Mouse (Mus musculus) neural tube, embryonic 10.5 days (tissue): ENCODE results near the gene Tspan11.
A peak's percentile ranks its signal among the peaks of the same experiment; 100 is the strongest.

ENCODE experiments used
- DNase-seq: peaks from one replicate; pipeline ENCODE4 v3.0.0-alpha.2; 2017; ENCODE audit warnings: low spot score; ENCODE audit errors: extremely low spot score

Tspan11 gene

DNA sequence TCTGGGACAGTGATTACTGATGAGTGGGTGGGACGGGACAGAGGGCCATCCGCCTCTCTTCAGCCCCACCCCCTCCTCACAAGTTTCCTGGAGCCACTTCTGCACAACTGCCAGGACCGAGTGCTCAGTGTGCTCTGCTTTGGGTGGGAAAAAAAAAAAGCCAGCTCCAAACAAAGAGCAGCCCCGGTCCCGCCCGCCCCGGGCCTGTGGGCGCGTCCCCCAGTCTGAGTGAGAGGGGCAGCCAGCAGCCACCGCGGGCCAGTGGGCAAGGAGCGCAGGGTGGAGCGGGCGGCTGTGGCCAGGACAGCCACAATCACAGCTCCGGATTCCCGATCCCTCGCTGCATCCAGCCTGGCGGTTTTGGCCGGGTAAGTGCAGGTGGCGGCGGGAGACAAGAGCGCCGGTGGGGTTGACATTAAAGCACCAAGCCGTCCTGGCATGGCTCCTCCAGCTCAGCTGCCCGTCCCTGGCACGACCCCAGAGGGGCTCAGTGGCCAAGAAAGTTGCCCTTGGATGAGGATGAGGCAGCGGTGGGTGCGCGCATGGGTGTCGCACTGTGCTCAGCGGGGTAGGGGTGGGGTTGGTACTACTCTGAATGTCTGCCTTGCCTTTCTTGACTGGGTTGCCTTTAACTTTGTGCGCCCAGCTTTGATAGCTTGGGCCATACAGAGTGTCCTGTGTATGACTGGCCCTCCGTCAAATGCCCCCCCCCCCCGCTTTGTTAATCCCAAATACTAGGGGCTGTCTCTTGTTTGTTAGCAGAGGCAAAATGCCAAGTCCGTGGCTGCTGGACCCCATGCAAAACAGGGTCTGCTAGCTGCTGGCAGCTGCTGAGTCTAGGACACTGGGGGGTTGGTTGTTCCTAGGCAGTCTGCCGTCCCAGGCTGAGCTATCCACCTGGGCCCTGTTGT lies at the start of gene Tspan11:
Gene Tspan11 (plus strand): TSS at position 79 of the 911 bp plus-strand sequence.
- DNase-seq: peak; percentile 62

DNA sequence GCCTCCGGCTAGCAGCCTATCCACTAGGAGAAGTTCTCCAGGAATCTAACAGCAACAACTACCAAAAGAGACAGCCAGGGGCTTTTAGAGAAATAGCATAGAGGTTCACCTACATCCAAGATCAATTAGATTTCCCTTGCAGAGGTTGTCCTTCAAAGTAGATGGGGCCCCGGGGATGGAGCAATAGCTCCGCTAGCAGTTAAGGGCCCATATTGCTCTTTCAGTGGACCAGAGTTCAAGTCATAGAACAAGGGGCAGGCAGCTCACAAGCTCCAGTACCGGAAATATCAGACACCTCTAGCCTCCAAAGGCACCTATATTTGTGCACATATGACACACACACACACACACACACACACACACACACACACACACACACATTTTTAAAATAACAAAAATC lies 49.5 kb upstream of the Tspan11 start:
- DNase-seq: no peak

DNA sequence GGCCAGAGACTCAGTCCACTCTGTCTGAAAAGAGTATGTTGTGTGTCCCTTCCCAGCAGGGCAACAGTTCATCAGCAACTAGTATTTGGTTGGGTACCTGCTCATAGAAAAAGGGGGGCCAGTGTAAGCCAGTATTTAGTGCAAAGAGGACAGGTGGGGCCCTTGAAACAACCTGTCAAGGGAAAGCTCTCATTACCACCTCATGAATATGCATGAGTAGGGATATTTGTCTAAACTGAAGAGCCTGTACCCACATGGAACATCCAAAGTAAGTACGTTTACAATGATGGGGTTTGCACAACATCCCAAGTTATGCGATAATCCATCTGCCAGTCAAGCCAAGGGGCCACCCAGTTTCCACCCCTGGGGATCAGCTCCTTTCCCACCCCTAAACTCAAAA lies 47.9 kb upstream of the Tspan11 start:
- no peak for DNase-seq

DNA sequence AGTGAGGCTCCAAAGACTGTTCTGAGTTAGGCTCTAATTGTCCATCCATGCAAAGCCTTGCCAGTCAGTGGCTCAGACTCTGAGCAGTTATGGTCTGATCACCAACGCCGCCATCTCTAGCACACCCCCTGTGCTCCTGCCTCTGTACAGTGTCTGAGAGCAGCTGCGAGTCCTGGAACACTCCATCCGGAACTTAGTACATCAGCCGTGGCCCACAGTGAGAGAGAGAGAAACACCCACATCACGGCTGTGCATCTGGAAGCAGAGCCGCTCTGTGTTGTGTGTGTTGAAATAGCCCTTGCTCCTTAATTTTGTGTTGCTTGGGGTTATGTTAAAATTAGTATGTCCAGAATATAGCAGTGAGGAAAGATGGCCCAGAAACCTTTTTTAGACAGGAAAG lies 47.2 kb upstream of the Tspan11 start:
- DNase-seq: no peak

DNA sequence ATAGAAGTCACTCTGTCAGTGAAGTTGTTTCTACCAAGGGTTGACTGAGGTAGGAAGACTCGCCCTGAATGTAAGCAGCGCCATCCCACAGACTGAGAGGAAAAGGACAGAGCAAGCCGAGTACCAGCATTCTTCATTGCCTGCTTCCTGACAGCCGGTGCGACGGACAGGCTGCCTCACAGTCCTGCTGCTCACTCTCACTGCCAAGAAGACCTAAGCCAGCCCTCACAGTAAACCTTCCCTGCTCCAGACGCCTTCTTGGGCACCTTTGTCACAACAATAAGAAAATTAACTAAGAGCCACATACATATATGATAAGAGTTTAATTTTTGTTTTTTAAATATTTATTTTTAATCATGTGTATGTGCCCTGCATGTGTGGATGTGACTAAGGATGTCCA lies 46.1 kb upstream of the Tspan11 start:
- no peak for DNase-seq

DNA sequence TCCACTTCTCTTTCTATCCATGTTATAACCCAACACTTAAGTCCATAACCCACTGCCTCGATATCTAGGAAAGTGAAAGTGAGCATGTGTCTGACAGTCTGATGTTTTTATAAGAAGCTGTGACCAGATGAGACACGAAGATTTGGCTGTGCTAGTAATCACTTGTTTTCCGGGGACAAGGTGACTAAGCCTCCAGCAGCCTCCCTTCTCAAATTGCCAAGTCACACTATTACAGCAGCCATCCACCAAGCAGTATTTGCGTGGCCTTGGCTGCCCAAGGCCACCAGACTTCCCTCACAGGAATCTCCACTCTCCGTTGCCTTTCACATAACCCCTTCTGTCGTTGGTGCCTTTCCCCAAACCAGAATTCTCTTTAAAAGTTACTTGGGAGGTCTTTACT lies 40.9 kb upstream of the Tspan11 start:
- DNase-seq: no peak

DNA sequence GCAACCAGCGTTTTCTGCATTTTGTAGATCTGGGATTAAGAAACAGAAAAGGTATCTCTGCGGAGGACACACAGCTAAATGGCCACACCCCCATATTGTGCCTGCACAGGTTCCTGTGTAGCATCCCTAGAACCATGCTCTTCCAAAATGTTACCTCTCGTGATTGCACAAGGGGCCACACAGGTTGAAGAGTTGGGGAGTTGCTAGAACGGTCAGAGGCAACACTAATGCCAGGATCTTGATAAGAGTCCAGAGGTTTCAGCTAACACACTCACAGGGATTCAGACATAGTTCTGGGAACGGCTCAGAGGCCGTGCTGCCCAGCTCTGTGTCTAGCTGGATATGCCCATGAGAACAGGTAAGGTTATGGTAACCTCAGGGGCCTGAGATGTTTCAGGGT lies 37.9 kb upstream of the Tspan11 start:
- DNase-seq: no peak

DNA sequence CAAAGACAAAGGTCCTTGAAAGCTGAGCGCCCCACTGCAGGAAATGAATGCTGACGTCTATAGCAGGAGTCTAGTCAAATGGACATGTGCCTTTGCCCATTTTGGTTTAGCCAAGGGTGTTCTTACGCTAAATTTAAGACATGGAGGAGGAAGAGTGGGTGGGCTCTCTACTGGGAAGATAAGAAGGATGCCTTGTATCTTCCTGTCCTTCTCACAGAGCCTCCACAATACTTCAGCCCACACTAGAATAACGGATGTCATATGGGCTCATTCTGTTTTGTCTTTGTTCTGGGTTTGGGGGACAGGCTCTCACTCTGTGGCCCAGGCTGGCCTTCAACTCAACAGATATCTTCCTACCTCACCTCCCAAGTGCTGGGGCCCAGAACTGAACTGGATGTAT lies 35.8 kb upstream of the Tspan11 start:
- DNase-seq: no peak

DNA sequence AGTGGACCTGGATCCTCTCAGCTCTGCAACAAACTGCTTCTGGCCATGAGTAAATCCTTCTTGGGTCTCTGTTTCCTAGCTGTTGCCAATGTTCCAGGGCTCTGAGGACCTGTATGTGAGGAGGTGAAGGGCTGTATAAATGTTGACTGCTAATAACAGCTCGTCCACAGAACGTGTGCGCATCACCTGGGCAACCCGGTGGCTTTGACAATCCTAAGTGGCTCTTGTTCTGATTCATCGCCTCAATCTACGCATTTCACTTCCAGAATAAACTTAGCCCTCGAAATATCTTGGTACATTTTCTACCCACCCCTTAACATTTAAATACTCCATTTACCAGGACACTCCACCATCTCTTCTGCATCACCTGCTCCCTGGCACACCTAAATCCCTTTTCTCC lies 34.1 kb upstream of the Tspan11 start:
- no peak for DNase-seq

DNA sequence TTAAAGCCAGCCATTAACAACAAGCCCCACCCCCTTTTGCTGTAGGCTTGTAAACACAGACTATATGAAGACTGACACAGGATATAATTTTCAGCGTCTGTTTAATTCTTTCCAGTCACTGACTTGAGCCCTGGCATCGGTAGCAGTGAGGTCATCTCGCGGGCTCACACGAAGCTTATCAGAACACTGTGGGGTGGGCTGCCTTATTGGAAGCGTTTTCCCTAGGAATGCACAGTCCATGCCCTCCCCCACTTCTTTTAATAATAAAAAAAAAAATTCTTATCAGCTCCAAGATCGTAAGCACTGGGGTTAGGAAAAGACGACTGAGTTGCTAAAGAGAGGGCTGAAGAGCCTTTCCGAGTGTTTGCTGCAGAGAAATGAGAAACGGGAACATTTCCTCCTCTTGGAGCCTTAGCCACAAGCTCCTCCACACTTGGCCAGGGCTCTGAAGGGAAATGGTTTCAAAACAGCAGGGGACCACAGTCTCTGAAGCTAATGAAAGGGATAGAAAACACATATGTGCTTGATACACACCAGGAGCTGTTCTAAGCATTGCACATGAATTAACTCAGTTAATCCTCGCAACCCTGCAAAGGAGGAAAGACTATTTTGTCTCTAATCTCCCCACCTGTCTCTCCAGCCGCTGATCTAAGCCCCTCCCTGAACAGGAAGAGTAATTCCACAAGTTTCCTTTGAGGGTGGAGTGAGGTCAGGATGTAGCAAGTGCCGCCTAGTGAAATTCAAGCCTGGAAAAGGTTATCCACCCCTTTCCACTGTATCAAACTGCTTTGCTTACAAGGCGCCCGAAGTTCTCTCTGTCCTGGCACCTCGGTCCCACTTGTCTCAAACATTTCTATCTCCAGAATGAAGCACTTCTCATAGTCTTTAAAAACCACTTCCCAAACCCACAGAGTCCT lies 33.4 kb upstream of the Tspan11 start:
- DNase-seq: no peak

DNA sequence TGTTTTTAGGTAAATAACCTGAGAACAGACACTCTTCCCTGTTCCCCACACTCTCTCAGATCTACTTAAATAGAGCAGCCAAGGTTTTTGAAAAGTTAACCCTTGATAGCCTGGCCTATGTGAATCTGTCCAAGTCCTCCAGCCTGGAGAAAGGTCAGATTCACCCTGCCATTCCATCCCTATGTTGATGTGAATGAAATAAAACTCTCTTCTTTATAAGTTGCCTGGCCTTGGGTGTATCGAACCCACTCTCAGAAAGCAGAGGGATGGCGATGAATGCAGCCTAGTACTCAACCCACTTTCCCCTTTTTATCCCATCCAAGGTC lies 32.7 kb upstream of the Tspan11 start:
- DNase-seq: no peak

DNA sequence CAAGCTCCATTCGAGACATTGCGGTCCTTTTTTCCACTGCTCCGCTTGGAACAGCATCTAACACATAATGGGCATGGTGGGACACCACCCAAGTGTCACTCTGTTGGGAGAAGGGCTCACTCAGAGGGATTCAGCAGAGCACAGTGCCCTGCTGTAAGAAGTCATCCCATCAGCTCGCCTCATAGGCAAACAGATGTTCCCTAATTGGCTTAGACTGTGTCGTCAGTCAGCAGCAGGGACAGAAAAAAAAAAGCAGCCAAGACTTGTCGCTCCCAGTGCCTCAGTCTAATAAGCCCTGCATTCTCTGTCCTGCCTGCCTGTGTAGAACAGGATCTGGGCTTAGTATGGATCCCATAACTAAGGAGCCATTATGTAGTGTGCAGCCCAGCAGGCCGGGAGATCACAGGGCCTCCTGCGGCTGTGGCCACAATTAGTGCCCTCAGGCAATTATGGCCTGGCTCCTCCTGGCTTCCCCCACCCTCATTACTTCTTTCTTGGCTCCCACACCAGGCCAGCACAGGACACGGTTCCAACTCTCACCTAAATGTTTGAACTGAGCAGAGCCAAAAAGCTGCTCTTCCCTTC lies 31.6 kb upstream of the Tspan11 start:
- DNase-seq: no peak

DNA sequence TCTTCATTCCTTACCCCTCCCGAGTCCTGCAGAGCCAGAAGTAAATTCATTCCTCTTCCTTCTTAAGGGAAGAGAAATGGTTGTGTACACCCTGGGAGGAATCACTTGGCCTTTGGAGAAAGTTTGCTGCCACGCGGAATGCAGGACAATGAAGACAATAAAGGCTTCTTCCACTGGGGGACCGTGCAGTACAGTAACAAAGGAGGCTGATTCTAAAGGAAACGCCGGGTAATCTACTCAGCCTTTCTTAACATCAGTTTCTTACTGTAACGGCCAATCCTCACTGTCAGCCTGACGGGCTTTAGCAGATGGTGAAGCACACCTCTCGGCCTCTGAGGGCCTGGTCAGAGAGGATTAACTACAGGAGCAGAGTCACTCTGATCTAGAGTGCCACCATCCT lies 25.4 kb upstream of the Tspan11 start:
- DNase-seq: no peak

DNA sequence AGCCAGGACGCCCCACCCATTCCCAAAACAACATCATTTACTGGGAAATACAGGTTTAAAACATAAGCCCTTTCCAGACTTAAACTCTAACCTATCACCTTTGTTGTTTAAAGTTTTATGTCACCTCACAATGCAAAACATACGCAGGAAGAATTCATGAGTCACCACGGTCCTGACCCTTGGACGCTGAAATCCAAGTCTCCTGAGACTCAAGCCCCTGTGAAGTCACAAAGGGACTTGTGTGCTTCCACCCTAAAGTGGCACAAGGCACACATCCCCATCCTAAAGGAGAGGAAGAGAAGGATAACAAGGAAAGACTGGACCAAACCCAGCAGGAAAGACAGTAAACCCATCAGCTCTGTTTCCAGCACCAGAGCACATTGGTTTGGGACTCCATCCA lies 22.0 kb upstream of the Tspan11 start:
- no peak for DNase-seq

DNA sequence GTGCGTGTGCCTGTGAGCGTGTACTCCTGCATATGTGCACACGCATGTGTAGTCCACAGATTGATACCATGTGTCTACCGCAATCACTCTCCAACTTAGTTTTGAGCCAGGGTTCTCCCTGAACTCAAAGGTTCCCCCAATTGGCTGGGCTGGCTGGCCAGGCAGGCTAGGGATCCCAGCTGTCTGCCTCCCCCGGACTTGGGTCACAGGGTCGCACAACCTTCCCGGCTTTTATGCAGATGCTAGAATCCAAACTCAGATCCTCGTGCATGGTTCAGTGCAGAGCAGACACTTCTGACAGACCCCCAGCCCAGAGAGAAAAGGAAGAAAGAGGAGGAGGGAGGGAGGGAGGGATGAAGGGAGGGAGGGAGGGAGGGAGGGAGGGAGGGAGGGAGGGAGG lies 18.8 kb upstream of the Tspan11 start:
- no peak for DNase-seq

DNA sequence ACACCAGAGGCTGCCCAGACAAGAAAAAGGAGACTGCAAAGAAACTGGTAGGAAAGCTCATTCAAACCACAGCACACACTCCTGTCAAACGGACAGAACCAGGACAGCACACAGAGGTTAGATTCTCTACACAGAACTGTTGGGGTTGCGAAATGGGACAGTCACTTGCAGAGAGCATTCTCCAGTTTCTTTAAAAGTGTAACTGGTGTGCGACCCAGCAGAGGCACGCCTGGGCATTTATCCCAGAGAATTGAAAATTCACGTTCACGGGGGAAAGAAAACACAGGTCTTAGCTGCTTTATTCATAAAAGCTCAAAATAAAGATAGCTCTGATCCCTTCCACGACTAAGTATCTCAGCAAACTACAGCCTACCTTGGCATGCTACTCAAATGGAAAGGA lies 18.3 kb upstream of the Tspan11 start:
- DNase-seq: no peak

DNA sequence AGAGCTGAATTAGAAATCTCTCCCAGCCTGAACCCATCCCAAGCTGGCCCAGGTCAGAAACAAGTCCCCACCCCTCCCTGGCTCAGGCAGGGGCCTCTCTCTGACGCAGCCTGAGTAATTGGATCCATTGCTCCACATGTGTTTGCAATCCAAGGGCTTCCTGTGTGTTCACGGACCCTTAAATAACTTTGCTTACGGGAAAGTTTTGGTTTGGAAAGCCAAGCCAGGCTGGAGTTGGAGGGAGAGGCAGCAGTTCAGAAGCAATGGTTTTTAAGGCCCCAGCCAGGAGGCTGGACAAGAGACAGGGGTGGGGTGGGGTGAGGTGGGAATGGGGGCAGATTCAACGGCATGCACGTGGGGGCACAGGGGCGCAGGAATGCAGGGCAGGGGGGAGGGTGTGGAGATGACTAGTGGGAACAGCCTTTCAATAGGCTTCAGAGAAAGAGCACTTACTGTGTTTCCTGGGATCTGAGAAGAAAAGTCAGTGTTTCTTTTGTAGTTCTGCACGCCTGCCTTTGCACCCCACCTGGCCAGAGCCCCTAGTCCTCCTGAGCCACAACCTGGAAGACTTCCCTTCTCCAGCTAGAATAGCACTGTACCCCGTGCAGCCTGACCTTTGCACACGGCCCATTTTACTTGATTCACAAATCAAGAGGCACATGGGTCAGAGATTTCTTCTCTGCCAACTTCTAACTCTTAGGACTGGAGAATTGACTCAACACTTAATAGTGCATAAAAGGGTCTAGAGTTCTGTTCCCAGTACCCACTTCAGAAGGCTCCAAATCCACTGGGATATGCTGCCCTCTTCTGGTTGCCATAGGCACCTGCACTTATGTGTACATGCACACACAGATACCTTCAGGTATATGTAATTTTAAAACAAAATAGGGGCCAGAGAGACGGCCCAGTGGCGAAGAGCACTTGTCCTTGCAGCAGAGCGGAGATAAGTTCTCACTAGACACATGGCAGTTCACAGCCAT lies 16.8 kb upstream of the Tspan11 start:
- DNase-seq: peak; percentile 59

DNA sequence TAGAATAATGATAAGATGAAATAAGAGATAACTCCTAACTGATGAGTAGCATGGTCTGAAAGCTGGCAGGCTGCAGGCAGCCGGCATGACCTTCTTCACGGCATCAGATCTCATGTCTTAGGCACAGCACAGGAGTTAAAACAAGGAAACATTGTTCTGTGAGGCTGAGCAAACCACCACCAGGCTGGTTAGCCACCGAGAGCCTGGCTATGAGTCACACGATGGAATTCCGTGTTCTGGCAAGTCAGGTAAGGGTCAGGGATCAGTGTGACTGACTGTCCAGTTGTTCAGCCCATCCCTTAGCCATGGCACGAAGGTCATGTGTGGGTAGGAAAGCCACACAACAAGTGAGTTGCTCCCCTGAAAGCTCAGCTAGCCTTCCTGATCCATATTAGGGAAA lies 16.0 kb upstream of the Tspan11 start:
- no peak for DNase-seq

DNA sequence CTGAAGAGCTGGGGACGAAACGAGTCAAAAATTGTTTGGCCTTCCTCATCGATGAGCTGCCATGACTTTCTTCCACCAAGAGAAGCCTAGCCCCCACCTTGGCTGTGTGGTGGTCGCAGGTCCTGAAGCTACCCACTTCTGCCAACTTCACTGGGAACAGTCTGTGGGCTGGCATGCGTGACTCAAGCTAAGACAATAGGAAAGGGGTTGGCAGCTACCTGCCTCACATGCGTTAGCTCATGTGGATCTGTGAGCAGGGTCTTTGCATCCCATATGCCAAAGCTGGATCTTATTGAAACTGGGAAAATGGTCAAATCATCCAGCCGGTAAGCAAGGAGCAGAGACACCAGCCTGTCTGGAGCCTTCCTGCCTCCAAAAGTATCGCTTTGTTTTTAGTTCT lies 14.8 kb upstream of the Tspan11 start:
- no peak for DNase-seq

DNA sequence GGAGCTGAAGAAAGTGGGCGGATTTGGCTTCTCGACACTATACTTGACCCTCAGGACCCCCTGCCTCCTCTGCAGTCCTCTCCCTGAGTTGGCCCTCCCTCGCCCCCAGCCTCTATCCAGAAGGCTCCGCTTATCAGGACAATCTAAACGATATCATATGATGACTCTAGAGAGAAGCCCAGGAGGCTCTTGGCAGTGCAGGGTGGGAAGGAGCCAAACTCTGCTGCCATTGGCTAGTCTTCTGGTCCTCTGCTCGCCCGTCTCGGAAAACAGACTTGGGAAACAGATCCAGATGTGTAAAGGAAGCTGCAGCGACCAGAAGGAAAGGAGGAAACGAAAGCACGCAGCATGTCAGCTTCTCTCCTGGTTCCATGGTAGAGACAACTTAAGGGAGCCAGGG lies 11.5 kb upstream of the Tspan11 start:
- DNase-seq: no peak

DNA sequence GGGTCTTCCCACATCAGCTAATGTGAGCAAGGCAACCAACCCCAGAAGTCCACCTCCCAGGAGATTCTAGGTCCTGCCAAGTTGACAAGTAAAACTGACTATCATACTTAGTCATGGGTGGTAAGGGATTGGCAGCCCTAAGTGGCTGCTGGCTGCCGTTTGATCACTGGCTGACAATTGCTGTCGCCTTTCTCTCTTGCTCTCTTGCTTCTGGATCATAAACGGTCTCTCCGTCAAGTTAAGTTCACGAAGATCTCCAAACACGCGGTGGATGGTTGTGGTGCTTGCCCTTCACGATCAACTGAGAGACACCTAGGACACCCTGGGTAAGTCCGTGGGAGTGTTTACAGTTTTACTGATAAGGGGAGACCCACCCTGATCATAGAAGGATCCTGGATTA lies 11.0 kb upstream of the Tspan11 start:
- no peak for DNase-seq
